Mouse (Mus musculus): ENCODE data around the gene Polr2l.

The Polr2l gene

DNA sequence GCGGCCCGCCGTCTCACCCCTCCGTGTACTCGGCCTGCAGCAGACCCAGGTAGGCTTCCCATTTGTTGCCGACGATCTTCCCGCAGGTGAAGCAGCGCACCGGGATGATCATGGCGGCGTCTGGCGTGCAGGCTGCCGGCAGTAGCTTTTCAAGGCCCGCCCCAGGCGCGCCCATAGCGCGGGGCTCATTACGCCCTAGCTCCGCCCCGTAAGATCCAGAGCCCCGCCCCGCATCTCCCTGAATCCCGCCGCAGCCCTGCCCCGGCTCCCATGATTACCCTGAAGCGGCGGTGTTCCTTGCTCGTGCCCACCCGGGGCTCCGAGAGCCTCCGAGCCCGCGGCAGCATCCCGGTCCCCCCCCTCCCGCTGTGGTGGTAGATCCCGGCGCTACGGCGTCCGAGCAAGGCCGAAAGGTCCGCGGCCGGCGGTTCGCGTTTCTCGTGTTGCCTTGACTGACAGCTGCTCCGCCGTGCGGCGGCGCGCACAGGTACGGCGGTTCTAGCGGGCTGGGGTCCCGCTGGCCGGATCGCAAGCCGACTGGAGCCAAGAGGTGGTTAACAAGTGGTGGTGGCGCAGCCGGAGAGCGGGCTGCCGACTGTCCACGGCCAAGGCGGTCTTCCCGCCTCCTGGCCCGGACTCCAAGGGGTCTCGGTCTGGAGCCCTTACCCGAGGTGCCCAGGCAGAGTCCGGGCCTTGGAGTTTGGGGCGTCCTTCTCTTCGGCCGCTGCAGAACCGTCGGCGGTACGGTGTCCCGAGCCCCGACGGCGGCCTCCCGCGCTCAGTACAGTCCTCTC is at the start of gene Polr2l, which contains the start of gene Tspan4:
Polr2l (minus strand) TSS at position 122 of the 794 bp plus-strand sequence.
Tspan4 (plus strand) TSS at position 230 of the 794 bp plus-strand sequence.
- DNase-seq (ENCODE audit: low read depth): peak; percentile 88

DNA sequence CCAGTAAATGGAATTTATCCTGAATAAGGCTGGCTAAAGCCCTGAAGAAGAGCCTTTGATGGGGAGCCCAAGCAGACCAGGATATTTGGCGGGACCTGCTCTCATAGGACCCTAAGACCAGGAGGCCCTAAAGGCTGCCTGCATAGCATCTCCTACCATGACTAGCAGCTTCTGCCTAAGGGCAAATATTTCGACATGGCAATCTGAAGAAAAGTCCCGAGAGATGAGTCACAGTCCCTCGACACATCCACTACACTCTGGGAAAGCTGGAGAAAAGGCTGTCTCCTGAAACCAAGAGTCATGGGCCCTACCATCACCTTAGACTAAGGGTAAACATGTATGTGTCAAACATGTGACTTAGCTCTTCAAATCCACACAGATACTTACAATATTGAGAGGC is 49.3 kb upstream of the Polr2l start:
- DNase-seq (ENCODE audit: low read depth): peak; percentile 77

DNA sequence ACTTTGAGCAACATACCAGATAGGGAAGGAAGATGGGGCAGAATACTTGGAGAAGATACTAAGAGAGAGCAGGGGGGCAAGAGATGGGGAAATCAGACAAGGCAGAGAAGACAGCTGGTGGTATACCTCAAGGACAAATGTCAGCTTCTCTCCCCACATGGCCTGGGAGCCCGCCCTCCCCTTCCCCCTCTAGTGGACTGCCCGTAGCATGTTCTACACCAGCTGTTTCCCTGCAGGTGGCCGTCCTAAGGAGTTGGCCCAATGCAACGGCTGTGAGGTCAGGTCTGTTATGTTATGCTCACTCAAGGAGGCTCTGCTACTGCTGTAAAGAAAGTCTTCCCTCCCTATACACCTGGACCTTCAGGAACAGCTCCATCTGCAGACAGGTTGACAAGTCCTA is 48.1 kb upstream of the Polr2l start:
- DNase-seq (ENCODE audit: low read depth): no peak

DNA sequence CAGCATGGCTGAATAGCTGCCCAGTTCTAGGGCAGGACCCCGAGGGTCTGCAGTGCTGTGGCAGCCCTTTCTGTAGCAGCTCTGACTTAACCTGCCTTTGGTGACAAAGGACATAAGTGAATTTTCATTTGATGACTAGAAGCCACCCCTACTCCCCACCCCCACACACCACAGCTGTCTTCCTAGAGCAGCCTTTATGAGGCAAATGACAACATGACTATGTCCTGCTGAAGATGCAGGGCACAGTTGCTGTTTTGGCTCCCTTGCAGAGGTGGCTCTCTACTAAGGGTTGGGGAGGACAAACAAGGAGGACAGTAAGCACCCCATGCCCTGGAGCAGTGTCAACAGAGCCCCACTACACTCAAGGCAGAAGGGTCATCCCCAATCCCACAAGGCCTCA is 44.9 kb upstream of the Polr2l start:
- no peak for DNase-seq (ENCODE audit: low read depth)

DNA sequence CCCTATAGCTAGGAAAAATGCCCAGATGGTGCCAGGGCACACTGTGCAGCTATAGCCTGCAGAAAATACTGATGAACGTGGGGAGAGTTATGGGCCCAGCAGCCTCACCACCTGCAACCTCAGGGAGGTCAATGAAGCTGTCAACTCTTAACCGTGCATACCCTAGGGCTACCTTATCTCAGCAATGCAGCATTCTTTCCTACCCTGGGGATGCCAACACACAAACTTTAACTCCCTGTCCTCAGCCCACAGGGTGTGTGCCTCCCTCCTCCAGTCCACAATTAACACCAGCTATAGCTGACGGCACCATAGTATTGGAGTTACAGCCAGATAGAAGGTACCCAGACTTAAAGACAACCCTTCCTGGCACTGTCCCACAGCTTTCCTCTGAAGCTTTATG is 44.0 kb upstream of the Polr2l start:
- no peak for DNase-seq (ENCODE audit: low read depth)

DNA sequence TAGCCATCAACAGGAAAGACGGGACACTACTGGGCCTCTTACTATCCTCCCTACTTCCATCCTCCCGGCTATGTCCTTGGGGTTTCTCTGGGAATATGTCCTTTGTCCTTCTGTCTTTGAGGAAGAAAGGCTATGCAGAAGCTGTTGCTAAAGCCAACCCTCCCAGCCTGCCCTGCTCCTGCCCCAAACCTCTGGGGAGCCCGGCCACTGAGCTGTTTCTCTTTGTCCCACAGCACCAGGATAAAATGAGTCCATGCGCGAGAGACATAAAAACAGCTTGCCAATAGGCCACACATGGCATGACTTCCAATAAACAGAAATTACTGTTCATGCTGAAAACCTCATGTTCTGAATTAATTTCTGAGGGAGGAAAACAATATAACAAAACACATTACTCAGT is 43.4 kb upstream of the Polr2l start:
- DNase-seq (ENCODE audit: low read depth): no peak

- no peak for DNase-seq (ENCODE audit: low read depth)
Measured at GRCm38 (mm10) chr7:141517638-141518037, 42.7 kb upstream of the Polr2l start.

DNA sequence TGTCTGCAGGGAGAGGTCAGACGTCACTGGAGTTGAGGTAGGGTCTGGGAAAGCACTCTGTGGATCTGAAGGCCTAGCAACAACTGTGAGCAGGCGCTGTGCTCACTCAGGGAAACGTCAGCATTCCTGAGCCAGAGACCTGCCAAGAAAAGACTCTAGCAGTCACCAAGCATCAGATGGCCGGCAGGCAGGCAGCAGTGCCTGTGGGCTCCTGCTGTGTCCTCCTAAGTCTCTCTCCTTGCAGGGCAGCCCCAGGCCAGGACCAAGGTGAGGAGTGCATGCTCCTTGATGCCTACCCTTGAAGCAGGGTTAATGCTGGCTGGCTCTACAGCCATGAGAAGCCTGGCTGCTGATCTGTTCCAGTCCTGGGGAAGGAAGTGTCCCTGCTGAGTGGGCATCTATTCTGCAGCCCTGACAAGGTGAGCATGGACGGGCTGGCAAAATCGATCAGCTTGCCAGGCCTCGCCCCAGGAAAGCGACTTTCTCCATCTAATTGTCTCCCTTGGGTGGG is 35.8 kb upstream of the Polr2l start:
- DNase-seq (ENCODE audit: low read depth): no peak

DNA sequence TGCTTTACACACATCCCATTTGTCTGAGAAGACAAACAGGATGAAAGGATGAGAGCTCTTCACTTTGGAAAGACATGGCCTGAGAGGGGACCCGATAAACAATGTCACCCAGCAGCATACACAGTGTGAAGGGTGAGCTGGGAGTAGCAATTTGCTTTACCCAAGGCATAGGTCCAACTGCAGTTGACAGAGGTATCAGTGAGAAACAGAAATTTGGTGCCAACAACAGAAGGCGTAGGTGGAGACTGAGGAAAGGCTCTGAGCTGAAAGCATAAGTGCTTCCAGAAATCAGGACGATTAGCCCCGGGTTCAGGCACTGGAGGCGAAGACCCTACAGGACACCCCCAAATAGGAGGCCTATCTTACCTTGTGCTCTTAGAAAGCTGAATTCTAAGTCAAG is 35.3 kb upstream of the Polr2l start:
- DNase-seq (ENCODE audit: low read depth): no peak

- no peak for DNase-seq (ENCODE audit: low read depth)
Measured at GRCm38 (mm10) chr7:141508160-141508559, 33.2 kb upstream of the Polr2l start.

- DNase-seq (ENCODE audit: low read depth): no peak
Measured at GRCm38 (mm10) chr7:141506278-141506677, 31.3 kb upstream of the Polr2l start.

GRCm38 (mm10) chr7:141502556-141502905 is 27.6 kb upstream of the Polr2l start:
- no peak for DNase-seq (ENCODE audit: low read depth)

DNA sequence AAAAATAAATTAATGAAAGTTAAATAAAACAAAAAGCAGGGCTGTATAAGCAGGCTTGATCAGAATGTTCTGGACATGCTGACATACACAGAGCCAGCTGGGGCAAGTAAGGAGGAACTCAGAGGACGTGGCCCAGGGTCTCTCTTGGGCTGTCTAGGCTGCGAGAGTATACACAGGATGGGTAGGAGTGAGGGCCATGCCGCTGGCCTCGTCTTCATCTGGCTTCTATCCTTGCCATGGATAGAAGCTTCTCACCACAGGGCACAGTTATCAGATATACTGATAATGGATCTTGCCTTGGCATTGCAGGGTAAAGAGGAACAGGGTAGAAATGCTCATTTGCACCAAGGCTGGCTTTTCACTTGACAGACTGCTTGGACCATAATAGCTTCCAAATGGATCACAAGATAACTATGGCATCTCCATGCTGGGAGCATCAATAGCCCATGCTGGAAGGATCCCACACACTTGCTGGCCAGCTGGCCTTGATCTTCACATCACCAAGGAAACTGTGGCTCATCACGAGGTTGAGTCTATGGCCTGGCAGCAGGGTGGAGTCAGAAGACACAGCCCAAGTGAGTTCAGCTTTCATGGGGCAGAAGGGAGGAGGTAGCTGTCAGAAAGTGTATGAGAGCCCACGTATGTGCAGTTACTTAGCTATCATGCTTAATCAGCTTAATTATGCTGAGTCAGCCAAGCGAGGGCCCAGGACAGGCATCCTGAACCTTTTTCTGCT is 27.1 kb upstream of the Polr2l start:
- DNase-seq (ENCODE audit: low read depth): peak; percentile 33

DNA sequence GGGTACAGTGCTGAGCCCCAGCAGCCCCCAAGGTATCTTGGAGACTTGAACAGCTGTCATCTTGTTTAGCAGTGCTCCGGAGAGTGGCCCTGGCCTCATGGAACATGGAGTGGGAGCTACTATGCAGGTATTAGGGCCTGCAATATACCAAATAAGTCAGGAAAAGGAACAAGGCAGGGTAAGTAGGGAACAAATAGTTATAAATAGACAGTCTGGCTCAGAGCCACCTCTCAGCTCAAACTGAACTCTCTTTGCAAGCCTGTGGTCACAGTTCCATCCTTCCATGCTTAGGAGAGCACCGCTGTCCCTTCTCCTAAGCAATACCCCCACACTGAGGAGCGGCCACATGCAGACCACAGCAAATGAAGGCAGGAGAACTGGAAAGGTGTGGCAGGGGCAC is 22.7 kb upstream of the Polr2l start:
- DNase-seq (ENCODE audit: low read depth): peak; percentile 24

GRCm38 (mm10) chr7:141495940-141496339 is 21.0 kb upstream of the Polr2l start:
- DNase-seq (ENCODE audit: low read depth): no peak

DNA sequence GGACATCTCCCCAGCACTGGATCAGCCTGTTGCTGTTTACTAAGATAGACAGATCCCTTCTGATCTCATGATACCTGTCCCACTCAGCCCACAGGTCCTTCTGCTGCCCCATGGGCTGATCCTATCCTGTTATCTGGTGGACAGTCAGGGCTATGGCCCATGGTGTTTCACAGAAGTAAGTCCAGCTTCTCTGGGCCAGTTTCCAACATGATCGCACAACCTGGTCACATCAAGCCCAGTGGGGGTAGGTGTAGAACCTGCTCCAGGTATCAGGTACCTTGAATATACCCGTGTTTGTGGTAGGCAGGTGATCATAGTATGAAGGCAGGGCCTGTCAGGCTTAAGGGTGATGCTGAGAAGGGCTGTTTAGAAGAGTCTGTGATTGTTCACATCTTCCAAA is 20.4 kb upstream of the Polr2l start:
- DNase-seq (ENCODE audit: low read depth): no peak

- no peak for DNase-seq (ENCODE audit: low read depth)
Measured at GRCm38 (mm10) chr7:141493729-141494128, 18.8 kb upstream of the Polr2l start.

- DNase-seq (ENCODE audit: low read depth): no peak
Measured at GRCm38 (mm10) chr7:141492738-141493137, 17.8 kb upstream of the Polr2l start.

GRCm38 (mm10) chr7:141491151-141491550 is 16.2 kb upstream of the Polr2l start:
- DNase-seq (ENCODE audit: low read depth): peak; percentile 32

- no peak for DNase-seq (ENCODE audit: low read depth)
Measured at GRCm38 (mm10) chr7:141487141-141487540, 12.2 kb upstream of the Polr2l start.

GRCm38 (mm10) chr7:141486239-141486638 is 11.3 kb upstream of the Polr2l start:
- no peak for DNase-seq (ENCODE audit: low read depth)

DNA sequence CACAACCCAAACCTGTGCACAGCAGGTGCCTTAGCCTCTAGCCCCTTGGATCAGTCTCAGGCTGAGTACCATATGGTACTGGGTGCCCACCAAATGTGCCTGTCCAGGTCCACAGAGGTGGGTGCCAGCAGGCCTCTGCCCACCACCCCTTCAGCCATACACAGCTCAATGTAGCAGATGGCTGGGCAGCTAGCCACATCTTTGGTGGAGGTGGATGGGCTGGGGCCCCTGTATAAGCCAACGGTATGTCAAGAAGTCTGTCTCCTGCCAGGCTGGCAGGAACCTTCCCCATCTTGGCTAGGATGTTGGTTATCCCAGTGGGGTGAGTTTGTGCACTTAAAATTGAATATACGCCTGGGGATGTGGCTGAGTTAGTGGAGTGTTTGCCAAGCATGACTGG is 10.7 kb upstream of the Polr2l start:
- no peak for DNase-seq (ENCODE audit: low read depth)

DNA sequence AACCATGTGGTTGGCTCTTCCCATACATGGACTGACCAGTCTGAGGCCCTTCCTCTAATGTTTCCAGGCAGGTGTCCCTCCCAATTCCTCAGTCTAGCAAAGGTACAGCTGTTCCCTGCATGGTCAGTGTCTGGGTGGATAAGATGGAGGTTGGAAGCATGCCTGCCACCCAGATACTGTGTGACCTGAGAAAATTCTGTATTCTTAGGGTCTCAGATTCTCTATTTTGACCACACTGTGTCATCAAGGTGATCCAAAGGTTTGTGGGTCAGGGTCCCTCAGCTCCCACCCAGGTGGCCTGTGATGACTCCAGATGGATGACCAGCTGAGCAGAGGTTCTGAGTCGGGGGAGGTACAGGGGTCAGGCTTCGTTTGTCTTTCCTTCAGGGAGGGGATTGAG is 10.3 kb upstream of the Polr2l start:
- no peak for DNase-seq (ENCODE audit: low read depth)
